Mouse (Mus musculus) gastrocnemius, adult 2 months (tissue): ENCODE measurements at regions not wholly inside any gene's neighbourhood (a gene's known extent, or its start where the extent isn't known, plus 50 kb on each side); places are given as distances from the start of the nearest gene placed in this dataset.

ENCODE experiments used
- DNase-seq: peaks from one replicate; pipeline ENCODE4 v3.0.0; 2022
- H3K27ac ChIP-seq: fragments of 200-600 bp; 2 replicates; pipeline ENCODE4 v1.8.1; 2022; ENCODE audit warnings: mild to moderate bottlenecking
- H3K4me3 ChIP-seq: fragments of 200-600 bp; 2 replicates; pipeline ENCODE4 v1.8.1; 2022; ENCODE audit warnings: mild to moderate bottlenecking, moderate library complexity
- CTCF ChIP-seq: fragments of 200-600 bp; IDR thresholded peaks from 2 replicates; pipeline ENCODE4 v1.8.1; 2022; ENCODE audit warnings: antibody characterized with exemption, mild to moderate bottlenecking, moderate library complexity
- intact Hi-C: fragments of 180-260 bp; cut with DNase I; formaldehyde crosslinking; loops from one replicate; pipeline ENCODE4 v1.15.1; 2025

DNA sequence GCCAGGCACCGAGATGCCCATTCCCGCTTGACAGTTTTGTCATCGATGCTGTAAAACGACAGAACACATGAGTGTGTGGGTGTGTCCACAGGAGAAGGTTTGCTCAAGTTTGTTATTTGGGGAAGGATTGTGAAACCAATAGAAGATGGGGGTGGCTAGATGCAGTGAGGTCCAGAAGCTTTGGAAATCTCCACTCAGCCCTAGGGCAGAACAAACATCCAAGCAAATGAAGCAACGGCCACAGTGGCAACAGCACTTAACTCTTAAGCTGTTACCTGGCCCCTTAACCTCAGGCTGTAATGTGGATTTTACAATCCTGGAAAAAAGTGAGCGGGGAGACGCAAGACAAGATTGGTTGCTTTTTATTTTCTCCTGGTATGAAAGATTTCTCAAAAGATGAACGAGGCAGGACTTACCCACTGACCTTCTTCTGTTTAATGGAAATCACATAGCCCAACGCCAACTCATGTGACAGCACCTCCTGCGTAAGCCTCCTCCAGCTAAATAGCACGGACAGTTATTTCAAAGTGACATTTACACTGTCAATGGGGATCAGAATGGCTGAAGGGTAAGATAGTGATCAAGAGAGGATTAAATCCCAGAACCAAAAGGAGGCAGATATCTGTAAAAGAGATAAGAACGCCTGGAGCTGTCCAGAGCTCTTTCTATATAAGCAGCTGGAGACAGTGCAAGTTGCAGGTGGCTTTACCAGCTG is 156.6 kb upstream of the Rfx3 start:
- Histone ChIP-seq H3K4me3 (no peak overlapping the region), H3K27ac (no peak overlapping the region)
- intact Hi-C loops: loop anchor here (10.0 kb wide), 2 partner anchors 557 to 587 kb away; no protein-coding TSS in a partner anchor
- no peak for TF ChIP-seq CTCF
- no peak for DNase-seq

DNA sequence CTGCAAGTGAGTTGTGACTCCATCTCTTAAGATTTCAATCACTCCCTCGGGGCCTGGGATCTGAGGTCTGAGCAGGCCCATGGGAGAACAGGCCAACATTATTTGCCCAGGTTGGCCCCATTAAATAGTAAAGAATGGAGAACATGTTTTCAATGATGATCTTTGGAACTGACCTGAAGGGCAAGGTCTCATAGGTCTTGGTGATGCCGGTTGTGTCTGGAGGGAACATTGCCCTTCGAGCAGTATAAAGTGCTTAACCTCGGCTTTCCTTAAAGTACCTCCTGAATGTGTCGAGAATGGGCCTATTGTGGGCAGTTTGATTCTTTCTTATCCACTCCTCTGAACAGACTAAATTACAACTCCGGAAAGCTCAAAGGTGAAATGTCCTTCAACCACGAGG is 155.7 kb upstream of the Rfx3 start:
- no peak overlapping the region for H3K4me3 ChIP-seq
- DNase-seq: no peak
- intact Hi-C loops: loop anchor here (10.0 kb wide), 2 partner anchors 558 to 588 kb away; no protein-coding TSS in a partner anchor
- no peak overlapping the region for H3K27ac ChIP-seq
- no peak for TF ChIP-seq CTCF

DNA sequence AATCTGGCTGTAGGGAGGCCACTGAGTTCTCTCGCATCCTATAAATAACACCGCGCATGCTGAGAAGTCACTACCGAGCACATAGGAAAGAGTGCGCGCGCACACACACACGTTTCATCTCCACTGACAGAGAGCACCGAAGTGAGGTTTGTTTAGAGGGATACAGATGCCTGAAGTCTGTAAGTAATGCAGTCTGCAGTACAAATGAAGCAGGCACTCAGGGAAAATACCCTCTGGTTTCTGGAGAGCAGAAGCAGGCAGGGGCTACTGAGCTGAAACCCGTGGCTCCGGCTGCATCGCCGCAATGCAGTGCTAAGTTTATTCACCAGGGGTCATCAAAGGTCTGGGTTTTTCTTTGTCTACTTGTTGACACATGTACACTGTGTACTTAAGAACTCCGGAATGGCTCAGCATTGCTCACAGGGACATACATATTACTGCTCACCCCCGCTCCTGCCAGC is 155.0 kb upstream of the Rfx3 start:
- peak; percentile 61 for TF ChIP-seq CTCF
- Histone ChIP-seq H3K4me3 (peak overlapping the region; percentile 34), H3K27ac (no peak overlapping the region)
- DNase-seq: peak; percentile 21
- intact Hi-C loops: loop anchor here (10.0 kb wide), 2 partner anchors 559 to 589 kb away; no protein-coding TSS in a partner anchor

GRCm38 (mm10) chr19:28163195-28163594 is 152.2 kb upstream of the Rfx3 start:
- intact Hi-C loops: loop anchor here (10.0 kb wide), 2 partner anchors 562 to 592 kb away; no protein-coding TSS in a partner anchor
- no peak overlapping the region for H3K4me3 ChIP-seq
- no peak for TF ChIP-seq CTCF
- DNase-seq: no peak
- no peak overlapping the region for H3K27ac ChIP-seq

DNA sequence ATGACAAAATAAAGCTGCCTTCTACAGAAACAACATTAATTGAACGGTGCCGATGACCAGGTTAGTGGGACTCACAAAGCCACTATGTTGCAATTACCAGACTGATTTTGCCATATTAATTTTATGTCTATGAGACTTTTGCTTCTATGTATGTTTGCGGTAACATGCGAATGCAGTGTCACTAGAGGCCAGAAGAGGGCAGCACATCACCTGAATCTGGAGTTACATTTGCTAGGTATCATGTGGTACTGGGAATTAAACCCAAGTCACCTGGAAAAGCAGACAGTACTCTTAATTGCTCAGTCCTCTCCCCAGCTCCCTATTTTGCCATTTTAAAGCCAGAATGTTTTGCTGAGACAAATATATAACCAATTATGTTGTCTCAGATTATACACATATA is 149.6 kb upstream of the Rfx3 start:
- intact Hi-C loops: loop anchor here (10.0 kb wide), 2 partner anchors 564 to 594 kb away; no protein-coding TSS in a partner anchor
- no peak overlapping the region for H3K4me3 ChIP-seq
- no peak for DNase-seq

DNA sequence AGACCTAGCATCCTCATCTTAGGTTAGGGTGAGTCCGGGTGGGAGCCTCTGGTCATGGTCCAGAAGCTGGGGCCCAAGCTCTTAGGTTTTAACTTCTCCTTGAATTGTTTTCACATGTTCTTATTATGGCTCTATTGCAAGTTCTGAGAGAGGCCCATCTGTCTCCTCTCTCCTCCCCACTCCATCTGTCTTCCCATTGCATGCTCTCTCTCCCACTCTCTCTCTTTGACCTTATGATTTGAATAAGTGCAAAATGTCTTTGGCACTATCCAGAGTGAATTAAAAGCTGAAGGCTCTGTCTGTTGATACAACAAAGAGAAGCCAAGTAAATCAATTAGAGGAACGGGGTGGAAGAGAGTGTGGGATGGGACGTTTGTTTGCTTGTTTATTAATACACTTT is 146.2 kb upstream of the Rfx3 start:
- no peak for TF ChIP-seq CTCF
- no peak overlapping the region for H3K4me3 ChIP-seq
- intact Hi-C loops: no loop called here
- H3K27ac ChIP-seq: no peak overlapping the region
- DNase-seq: no peak

More for the DNA sequence above, 149.6 kb upstream of the Rfx3 start:
- TF ChIP-seq CTCF: peak; percentile 56
- no peak overlapping the region for H3K27ac ChIP-seq

GRCm38 (mm10) chr19:28137581-28137980 is 126.6 kb upstream of the Rfx3 start:
- no peak overlapping the region for H3K27ac ChIP-seq
- no peak for TF ChIP-seq CTCF
- intact Hi-C loops: no loop called here
- DNase-seq: no peak
- H3K4me3 ChIP-seq: no peak overlapping the region

DNA sequence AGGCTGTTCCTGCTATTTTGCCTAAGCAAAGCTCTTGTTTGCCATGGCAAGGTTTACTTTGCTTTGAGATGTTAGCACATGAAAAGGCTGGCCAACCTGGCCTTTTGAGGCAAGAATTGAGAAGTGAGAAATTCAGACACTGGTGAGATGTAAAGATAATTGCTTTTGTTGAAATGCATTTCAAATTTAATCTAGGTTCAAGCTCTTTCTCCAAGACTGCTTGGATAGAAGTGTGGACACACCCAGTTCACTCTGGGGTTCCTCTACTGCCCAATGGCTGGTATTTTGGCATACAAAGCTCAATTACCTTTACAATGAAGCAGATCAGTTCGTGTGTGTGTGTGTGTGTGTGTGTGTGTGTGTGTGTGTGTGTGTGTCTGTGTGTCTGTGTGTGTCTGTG is 123.8 kb upstream of the Rfx3 start:
- Histone ChIP-seq H3K4me3 (no peak overlapping the region), H3K27ac (no peak overlapping the region)
- no peak for DNase-seq
- intact Hi-C loops: no loop called here
- TF ChIP-seq CTCF: no peak

DNA sequence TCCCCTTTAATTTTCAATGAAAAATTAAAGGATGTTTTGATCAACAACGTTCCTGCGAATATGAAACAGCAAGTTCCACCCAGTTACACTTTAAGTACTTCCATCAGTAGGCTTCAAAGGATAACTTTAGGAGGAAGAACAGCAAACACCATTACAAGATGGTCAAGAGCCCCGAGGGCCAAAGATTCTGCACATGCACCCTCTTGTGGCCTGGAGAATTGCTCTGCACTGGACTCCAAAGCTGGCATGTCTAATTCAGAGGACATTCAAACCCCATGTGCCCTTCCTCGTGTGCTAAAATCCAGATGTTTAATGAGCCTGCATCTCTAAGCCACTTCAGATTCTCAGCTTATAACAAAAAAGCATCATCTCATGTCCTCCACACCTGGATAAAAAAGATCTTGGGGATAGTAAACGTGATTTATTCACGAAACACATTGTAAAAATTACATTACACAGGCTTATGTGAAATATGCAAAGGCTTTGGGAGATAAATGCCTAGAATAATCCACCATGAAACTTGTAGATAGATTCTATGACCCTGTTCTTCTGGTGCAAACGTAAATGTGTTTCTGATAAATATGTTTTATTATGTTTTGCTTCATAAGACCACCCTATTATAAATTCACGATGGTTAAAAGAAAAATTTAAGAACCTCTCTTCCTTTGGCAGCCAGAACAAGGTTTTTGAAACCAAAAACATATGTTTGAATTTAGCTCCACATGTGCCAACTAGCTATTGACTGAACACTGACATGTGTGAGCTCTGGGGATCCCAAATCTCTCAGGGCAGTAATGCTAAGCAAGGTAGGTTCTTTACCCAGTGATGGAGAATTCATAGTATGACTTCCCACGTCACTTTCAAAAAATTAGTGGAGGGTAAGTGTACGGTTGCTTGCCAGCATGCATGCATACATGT is 100.6 kb upstream of the Rfx3 start:
- no peak overlapping the region for H3K27ac ChIP-seq
- no peak for DNase-seq
- peak; percentile 18; the same call in 1 of the 2 replicates for TF ChIP-seq CTCF
- H3K4me3 ChIP-seq: no peak overlapping the region
- intact Hi-C loops: no loop called here

GRCm38 (mm10) chr19:28095620-28096019 is 84.7 kb upstream of the Rfx3 start:
- no peak overlapping the region for H3K27ac ChIP-seq
- no peak overlapping the region for H3K4me3 ChIP-seq
- intact Hi-C loops: no loop called here
- DNase-seq: no peak
- TF ChIP-seq CTCF: no peak

- intact Hi-C loops: no loop called here
- DNase-seq: no peak
- Histone ChIP-seq H3K27ac (no peak overlapping the region), H3K4me3 (no peak overlapping the region)
- no peak for TF ChIP-seq CTCF
Measured at GRCm38 (mm10) chr19:28092252-28092651, 81.3 kb upstream of the Rfx3 start.

GRCm38 (mm10) chr19:28087607-28088546 is 76.9 kb upstream of the Rfx3 start:
- DNase-seq: no peak
- TF ChIP-seq CTCF: no peak
- Histone ChIP-seq H3K27ac (no peak overlapping the region), H3K4me3 (no peak overlapping the region)
- intact Hi-C loops: no loop called here
